14 mouse cellular contexts compared by ENCODE assay signal in genomic region chr19:31954267-31954666, GRCm38 (mm10).
"Had no signal": no experiment of that assay in that cellular context is flagged by ENCODE, and none has a peak within 500 bp of the region (broad histone marks: within the 10 kb centered on the region; RNA-seq: fewer than 3 reads in every experiment).

No protein-coding gene starts in this region.

- ATAC-seq: midbrain, embryonic 13.5 days; midbrain, embryonic 15.5 days had no signal

- H3K4me2 ChIP-seq: lung, embryonic 14.5 days; midbrain, embryonic 11.5 days; midbrain, embryonic 13.5 days; midbrain, embryonic 15.5 days; neural tube, embryonic 12.5 days had no signal

- H3K4me3 ChIP-seq: megakaryocyte, embryonic 14.5 days; midbrain, embryonic 13.5 days; midbrain, embryonic 15.5 days; neural tube, embryonic 12.5 days had no signal

- H3K36me3 ChIP-seq: midbrain, embryonic 13.5 days; midbrain, embryonic 15.5 days; neural tube, embryonic 12.5 days had no signal

- DNase-seq: lung, adult 18-20 months; lung, embryonic 14.5 days; lung, postnatal 10 days; lung, postnatal 4 days; right cerebral cortex, postnatal 14 days; spleen, adult 18-20 months; thymus, adult 18-20 months; thymus, postnatal 14 days; thymus, postnatal 36 days had no signal

- H3K27me3 ChIP-seq: megakaryocyte, embryonic 14.5 days; midbrain, embryonic 13.5 days; midbrain, embryonic 15.5 days; neural tube, embryonic 12.5 days had no signal

- H3K27ac ChIP-seq: midbrain, embryonic 13.5 days; midbrain, embryonic 15.5 days; neural tube, embryonic 12.5 days had no signal

- H3K4me1 ChIP-seq: midbrain, embryonic 13.5 days; midbrain, embryonic 15.5 days; neural tube, embryonic 12.5 days had no signal

- H3K9ac ChIP-seq: lung, embryonic 14.5 days; midbrain, embryonic 13.5 days; midbrain, embryonic 15.5 days; neural tube, embryonic 12.5 days had no signal

- H3K9me3 ChIP-seq: megakaryocyte, embryonic 14.5 days; midbrain, embryonic 13.5 days; midbrain, embryonic 15.5 days; neural tube, embryonic 12.5 days had no signal
